Mouse (Mus musculus) myocyte (in vitro differentiated cells): Measurements from ENCODE around the gene St3gal6.

Experiments used
- E2F4 ChIP-seq: IDR thresholded peaks from one replicate; pipeline ENCODE4 v1.6.1; 2011; ENCODE audit warnings: mild to moderate bottlenecking, control low read depth, moderate library complexity; ENCODE audit not compliant: insufficient read depth
- MAX ChIP-seq: IDR thresholded peaks from one replicate; pipeline ENCODE4 v1.6.1; 2011; ENCODE audit warnings: low read depth, mild to moderate bottlenecking, control low read depth
- MYOD1 ChIP-seq, 3 experiments: IDR thresholded peaks; one replicate each; pipeline ENCODE4 v1.6.1; 2011; ENCODE audit warnings: control low read depth in 2 of 3, low read depth in 2 of 3, mild to moderate bottlenecking in 2 of 3, moderate library complexity in 1 of 3; ENCODE audit not compliant: insufficient read length in 2 of 3, control insufficient read depth in 1 of 3
- MYOG ChIP-seq, 3 experiments: IDR thresholded peaks; one replicate each; pipeline ENCODE4 v1.6.1; 2011; ENCODE audit warnings: control low read depth in 2 of 3, low read depth in 2 of 3, mild to moderate bottlenecking in 2 of 3; ENCODE audit not compliant: insufficient read length in 2 of 3, control insufficient read depth in 1 of 3, insufficient read depth in 1 of 3
- POLR2A ChIP-seq: IDR thresholded peaks from one replicate; pipeline ENCODE4 v1.6.1; 2011; ENCODE audit warnings: low read depth, mild to moderate bottlenecking, control low read depth, moderate library complexity; ENCODE audit not compliant: insufficient read length
- REST ChIP-seq: IDR thresholded peaks from one replicate; pipeline ENCODE4 v1.6.1; 2011; ENCODE audit warnings: mild to moderate bottlenecking, control low read depth, moderate library complexity; ENCODE audit not compliant: insufficient read depth, insufficient read length
- TCF12 ChIP-seq: IDR thresholded peaks from one replicate; pipeline ENCODE4 v1.6.1; 2011; ENCODE audit warnings: mild to moderate bottlenecking, control low read depth; ENCODE audit not compliant: poor library complexity, insufficient read depth, severe bottlenecking
- TCF3 ChIP-seq: IDR thresholded peaks from one replicate; pipeline ENCODE4 v1.6.1; 2011; ENCODE audit warnings: low read depth, control low read depth; ENCODE audit not compliant: insufficient read length

DNA sequence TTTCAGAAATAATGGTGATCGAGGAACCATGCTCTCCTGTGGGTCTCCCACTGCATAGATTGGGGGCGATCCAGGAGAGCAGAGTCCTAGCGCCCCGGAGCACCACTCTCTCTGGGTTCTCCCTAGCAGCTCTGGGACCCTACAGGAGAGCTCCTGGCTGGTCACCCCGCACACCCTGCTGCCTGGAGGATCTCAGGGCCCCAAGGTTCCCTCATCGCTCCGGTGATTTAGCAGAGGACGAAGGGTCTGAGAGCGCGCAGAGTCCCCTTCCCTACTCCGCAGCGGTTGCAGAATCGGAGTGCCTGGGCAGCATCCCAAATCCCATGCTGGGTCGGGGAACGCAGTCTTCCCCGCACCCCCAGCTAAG, 1.4 kb downstream of the St3gal6 start:
- TF ChIP-seq TCF12 (no peak), POLR2A (no peak), TCF3 (no peak), E2F4 (no peak), MYOD1 (IDR thresholded peaks at IDR 0.05; ENCODE audit: control insufficient read depth in 1 of 3, insufficient read length in 2 of 3, low read depth in 2 of 3) (no peak), MAX (no peak), REST (no peak), MYOG (IDR thresholded peaks at IDR 0.05; ENCODE audit: control insufficient read depth in 1 of 3, insufficient read depth in 1 of 3, insufficient read length in 2 of 3, low read depth in 2 of 3) (no peak)
